In genomic region chr7:110061199-110061751, GRCm38 (mm10) we compare ENCODE assay signal across 8 mouse cellular contexts. TPM values are rescaled to one million over a fixed set of nuclear protein-coding genes. Genes with fewer than 3 reads are reported as not detected.
DNase-seq lines count a peak whose midpoint lies in the region; ATAC-seq and TF ChIP-seq lines count a peak whose summit lies in the region.

Zfp143 (plus strand) TSS chr7:110061217.

- peak within 1 kb of the TSS; percentile 98 for H3K9ac ChIP-seq in forebrain, embryonic 12.5 days
- H3K9ac ChIP-seq in heart, postnatal 0 days (replicated peaks; ENCODE audit: low read depth, low read length), result peak within 1 kb of the TSS; percentile 91
- peak within 1 kb of the TSS; percentile 98 for H3K9ac ChIP-seq in liver, embryonic 16.5 days (ENCODE audit: low read depth, low read length)
- H3K9ac ChIP-seq in neural tube, embryonic 13.5 days, result peak within 1 kb of the TSS; percentile 99

- H3K36me3 ChIP-seq in E14TG2a.4 (ENCODE audit: insufficient read depth, low read length), result peaks cover 42% of the 10 kb centered on the region
- peaks cover 21% of the 10 kb centered on the region for H3K36me3 ChIP-seq in forebrain, embryonic 12.5 days (replicated peaks)
- H3K36me3 ChIP-seq in heart, postnatal 0 days (replicated peaks; ENCODE audit: control insufficient read depth, insufficient read depth, low read length), result peaks cover 9% of the 10 kb centered on the region
- no peaks in the 10 kb centered on the region; the same call in none of the 2 replicates for H3K36me3 ChIP-seq in liver, embryonic 16.5 days (ENCODE audit: control insufficient read depth, insufficient read depth)
- H3K36me3 ChIP-seq in neural tube, embryonic 13.5 days, result peaks cover 10% of the 10 kb centered on the region; the same call in 1 of the 2 replicates
- H3K36me3 ChIP-seq in testis, adult 2 months (ENCODE audit: control insufficient read depth, insufficient read depth, low read length), result peaks cover 2% of the 10 kb centered on the region; the same call in 1 of the 2 replicates

- TF ChIP-seq EP300 in heart, postnatal 0 days (IDR thresholded peaks at IDR 0.05; ENCODE audit: low read depth), result peak; percentile 28; the same call in 1 of the 2 replicates

- H3K9me3 ChIP-seq in E14TG2a.4 (ENCODE audit: low read length), result no peaks in the 10 kb centered on the region
- no peaks in the 10 kb centered on the region for H3K9me3 ChIP-seq in forebrain, embryonic 12.5 days
- H3K9me3 ChIP-seq in heart, postnatal 0 days (replicated peaks; ENCODE audit: control insufficient read depth, low read length), result no peaks in the 10 kb centered on the region
- no peaks in the 10 kb centered on the region for H3K9me3 ChIP-seq in liver, embryonic 16.5 days (replicated peaks; ENCODE audit: control insufficient read depth, low read length)
- no peaks in the 10 kb centered on the region for H3K9me3 ChIP-seq in neural tube, embryonic 13.5 days

- no peak for TF ChIP-seq CTCF in E14TG2a.4 (conservative IDR thresholded peaks at IDR 0.05; ENCODE audit: low read length)
- no peak for TF ChIP-seq CTCF in heart, postnatal 0 days (IDR thresholded peaks at IDR 0.05; ENCODE audit: low read depth)
- TF ChIP-seq CTCF in testis, adult 2 months (IDR thresholded peaks at IDR 0.05; ENCODE audit: control insufficient read depth, insufficient read depth, insufficient replicate concordance, low read depth, low read length), result no peak

- under 1% methylated on average over 34 of the region's 34 CpGs for WGBS in forebrain, embryonic 12.5 days
- under 1% methylated on average over 34 of the region's 34 CpGs for WGBS in heart, postnatal 0 days
- WGBS in liver, embryonic 16.5 days (ENCODE audit: insufficient replicate concordance), result under 1% methylated on average over 34 of the region's 34 CpGs
- under 1% methylated on average over 34 of the region's 34 CpGs for WGBS in neural tube, embryonic 13.5 days

- H3K4me1 ChIP-seq in E14TG2a.4 (replicated peaks; ENCODE audit: low read depth, low read length), result peaks cover 52% of the 10 kb centered on the region
- peaks cover 12% of the 10 kb centered on the region for H3K4me1 ChIP-seq in forebrain, embryonic 12.5 days
- H3K4me1 ChIP-seq in heart, postnatal 0 days (ENCODE audit: control insufficient read depth, insufficient read depth), result peaks cover 16% of the 10 kb centered on the region; the same call in 1 of the 2 replicates
- H3K4me1 ChIP-seq in liver, embryonic 16.5 days (ENCODE audit: control insufficient read depth, low read depth, low read length), result peaks cover 24% of the 10 kb centered on the region
- H3K4me1 ChIP-seq in neural tube, embryonic 13.5 days (replicated peaks), result peaks cover 38% of the 10 kb centered on the region
- H3K4me1 ChIP-seq in testis, adult 2 months (ENCODE audit: control insufficient read depth, insufficient read depth, low read length), result peaks cover 5% of the 10 kb centered on the region

- H3K4me3 ChIP-seq in E14TG2a.4 (replicated peaks; ENCODE audit: low read length), result peak within 1 kb of the TSS; percentile 91
- H3K4me3 ChIP-seq in forebrain, embryonic 12.5 days (replicated peaks), result peak within 1 kb of the TSS; percentile 85
- H3K4me3 ChIP-seq in heart, postnatal 0 days (ENCODE audit: low read depth, low read length), result peak within 1 kb of the TSS; percentile 70
- H3K4me3 ChIP-seq in liver, embryonic 16.5 days (ENCODE audit: low read depth, low read length), result peak within 1 kb of the TSS; percentile 91
- peak within 1 kb of the TSS; percentile 71 for H3K4me3 ChIP-seq in neural tube, embryonic 13.5 days
- peak within 1 kb of the TSS; percentile 99 for H3K4me3 ChIP-seq in testis, adult 2 months (ENCODE audit: control insufficient read depth, low read depth, low read length)

- peak within 1 kb of the TSS; percentile 100 for H3K27ac ChIP-seq in forebrain, embryonic 12.5 days
- peak within 1 kb of the TSS; percentile 100 for H3K27ac ChIP-seq in heart, postnatal 0 days (ENCODE audit: low read depth)
- peak within 1 kb of the TSS; percentile 100 for H3K27ac ChIP-seq in liver, embryonic 16.5 days (ENCODE audit: low read length)
- peak within 1 kb of the TSS; percentile 100 for H3K27ac ChIP-seq in neural tube, embryonic 13.5 days (replicated peaks)
- peak within 1 kb of the TSS; percentile 99 for H3K27ac ChIP-seq in testis, adult 2 months (ENCODE audit: control insufficient read depth, insufficient read depth, low read depth, low read length)

- ATAC-seq in forebrain, embryonic 12.5 days (ENCODE audit: low FRiP score), result peak; percentile 99
- ATAC-seq in heart, postnatal 0 days (ENCODE audit: insufficient read depth, low read depth), result peak; percentile 96
- ATAC-seq in liver, embryonic 16.5 days (ENCODE audit: low read depth), result peak; percentile 94
- peak; percentile 99 for ATAC-seq in neural tube, embryonic 13.5 days (ENCODE audit: low read depth)

- H3K4me2 ChIP-seq in forebrain, embryonic 12.5 days, result peak within 1 kb of the TSS; percentile 61
- H3K4me2 ChIP-seq in heart, postnatal 0 days (ENCODE audit: low read depth, low read length), result peak within 1 kb of the TSS; percentile 75
- H3K4me2 ChIP-seq in liver, embryonic 16.5 days (ENCODE audit: low read depth, low read length), result peak within 1 kb of the TSS; percentile 79
- H3K4me2 ChIP-seq in neural tube, embryonic 13.5 days, result peak within 1 kb of the TSS; percentile 81

- peak; percentile 100 for DNase-seq in c-Kit-positive CD71-positive TER-119-positive erythroid progenitor cells, embryonic 14.5 days (ENCODE audit: low spot score)
- peak; percentile 100 for DNase-seq in heart, postnatal 0 days (ENCODE audit: low spot score)
- peak; percentile 100 for DNase-seq in kidney, postnatal 4 days

- no peaks in the 10 kb centered on the region for H3K27me3 ChIP-seq in E14TG2a.4 (ENCODE audit: insufficient read depth, low read length)
- no peaks in the 10 kb centered on the region for H3K27me3 ChIP-seq in forebrain, embryonic 12.5 days
- H3K27me3 ChIP-seq in heart, postnatal 0 days (ENCODE audit: control insufficient read depth, insufficient read depth, low read length), result no peaks in the 10 kb centered on the region
- no peaks in the 10 kb centered on the region for H3K27me3 ChIP-seq in liver, embryonic 16.5 days (ENCODE audit: control insufficient read depth, insufficient read depth, low read depth, low read length)
- no peaks in the 10 kb centered on the region for H3K27me3 ChIP-seq in neural tube, embryonic 13.5 days
- H3K27me3 ChIP-seq in testis, adult 2 months (ENCODE audit: control insufficient read depth, insufficient read depth, low read length), result no peaks in the 10 kb centered on the region

- peak; percentile 64 for TF ChIP-seq POLR2A in testis, adult 2 months (IDR thresholded peaks at IDR 0.05; ENCODE audit: control insufficient read depth, low read depth, low read length)

RNA-seq across cellular contexts. Expression of gene Zfp143, which starts in this region (rescaled TPM):
- 27.8 and 31.3 TPM in 2 replicates for polyA plus RNA-seq in forebrain, embryonic 12.5 days (2016; fragmentation: Nextera tagmentation; extraction: Ambion mirVana)
- 5.4 and 21.0 TPM in 2 replicates for total RNA-seq in heart, postnatal 0 days (2014; rRNA removed; ENCODE audit: low replicate concordance)
- polyA plus RNA-seq in heart, postnatal 0 days (2015; fragmentation: Nextera tagmentation; extraction: Ambion mirVana), result 8.5 and 9.6 TPM in 2 replicates
- 9.4 and 10.3 TPM in 2 replicates for polyA plus RNA-seq in liver, embryonic 16.5 days (2015; fragmentation: Nextera tagmentation; extraction: Ambion mirVana)
- polyA plus RNA-seq in neural tube, embryonic 13.5 days (2015; fragmentation: Nextera tagmentation; extraction: Ambion mirVana), result 19.3 and 20.9 TPM in 2 replicates
- polyA plus RNA-seq in testis, adult 2 months (2012; rRNA removed), result 10.8 and 12.7 TPM in 2 replicates

Comparison
In these comparisons a context has a peak if more than half of its experiments do, and no peak if none do; other contexts are left out.
1. Peak in every context shown above with its lines: DNase-seq, ATAC-seq, H3K4me3 ChIP-seq and H3K27ac ChIP-seq.